Mouse (Mus musculus) erythroblast, embryonic 14.5 days (primary cell): ENCODE results near the gene Dpm1.

Experiments
- GATA1 ChIP-seq: IDR thresholded peaks from 2 replicates; pipeline ENCODE4 v1.6.1; 2012; ENCODE audit warnings: low read length, inconsistent platforms, mixed read lengths
- TAL1 ChIP-seq: IDR thresholded peaks from 3 replicates; pipeline ENCODE4 v1.6.1; 2012; ENCODE audit warnings: low read length, inconsistent platforms, mixed read lengths

- no peak for TF ChIP-seq TAL1
- no peak for TF ChIP-seq GATA1
Observed at GRCm38 (mm10) chr2:168213788-168214397, 16.5 kb downstream of the Dpm1 start.
